ENCODE assay signal across 8 mouse cellular contexts in the genomic region with DNA sequence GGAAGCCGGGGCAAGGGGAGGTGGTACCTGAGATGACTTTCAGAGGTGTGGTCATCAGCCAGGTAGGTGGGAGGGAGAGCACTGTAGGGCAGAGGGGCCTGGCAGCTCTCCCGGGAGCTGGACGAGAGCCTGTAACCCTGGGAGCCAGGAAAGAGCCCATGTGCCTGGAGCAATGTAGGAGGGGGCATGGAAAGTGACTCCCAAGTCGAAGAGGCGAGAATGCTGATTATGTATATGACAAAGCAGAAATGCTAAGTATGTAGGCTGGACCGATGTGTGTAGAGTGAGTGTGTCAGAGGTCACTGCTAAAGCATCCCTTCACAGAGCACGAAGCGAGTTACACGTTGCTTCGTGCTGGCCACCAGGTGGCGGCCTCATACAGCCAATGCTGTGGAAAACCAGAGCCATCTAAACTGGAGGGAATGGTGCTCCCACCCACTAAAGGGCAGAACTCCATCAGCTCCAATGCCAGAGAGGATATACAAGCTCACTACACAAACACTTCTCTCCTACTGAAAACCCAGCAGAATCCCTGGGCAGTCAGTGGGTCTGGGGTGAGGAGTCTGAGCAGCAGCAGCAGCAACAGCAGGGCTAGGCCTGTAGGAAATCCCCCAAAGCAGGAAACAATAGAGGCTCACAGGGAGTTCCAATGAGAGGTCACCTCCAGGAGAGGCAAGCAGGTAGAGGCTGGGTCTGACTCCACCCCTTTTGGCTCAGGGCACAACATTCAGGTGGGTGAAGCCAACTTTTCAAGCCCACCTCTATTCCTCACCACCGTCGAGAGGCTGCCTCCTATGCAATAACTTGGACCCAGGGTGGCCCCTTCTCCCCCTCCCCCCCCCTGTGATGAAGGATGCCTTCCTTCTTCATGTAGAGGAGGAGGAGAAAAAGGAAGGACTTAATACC.
DNase-seq lines count a peak whose midpoint lies in the region; ATAC-seq lines count a peak whose summit lies in the region.

No protein-coding gene starts in this region.

- H3K36me3 ChIP-seq in limb, embryonic 15.5 days: no peaks in the 10 kb centered on the region
- no peaks in the 10 kb centered on the region for H3K36me3 ChIP-seq in midbrain, embryonic 16.5 days (ENCODE audit: control insufficient read depth, insufficient read depth, low read length)

- no peak overlapping the region for H3K9ac ChIP-seq in limb, embryonic 15.5 days
- H3K9ac ChIP-seq in midbrain, embryonic 16.5 days (ENCODE audit: low read depth, low read length): no peak overlapping the region

- H3K4me2 ChIP-seq in limb, embryonic 15.5 days: peak overlapping the region; percentile 30; the same call in 1 of the 2 replicates
- no peak overlapping the region for H3K4me2 ChIP-seq in midbrain, embryonic 16.5 days (ENCODE audit: low read length)

- H3K27me3 ChIP-seq in limb, embryonic 15.5 days: no peaks in the 10 kb centered on the region
- no peaks in the 10 kb centered on the region for H3K27me3 ChIP-seq in midbrain, embryonic 16.5 days (ENCODE audit: control insufficient read depth, insufficient read depth, low read depth, low read length)

- 14% methylated on average over 13 of the region's 13 CpGs for WGBS in limb, embryonic 15.5 days
- 17% methylated on average over 13 of the region's 13 CpGs for WGBS in midbrain, embryonic 16.5 days

- ATAC-seq in limb, embryonic 15.5 days (ENCODE audit: insufficient number of reproducible peaks, low FRiP score, low TSS enrichment, low read depth): peak; percentile 56; the same call in 1 of the 2 replicates
- ATAC-seq in midbrain, embryonic 16.5 days: peak; percentile 87

- no peak overlapping the region for H3K4me3 ChIP-seq in limb, embryonic 15.5 days
- H3K4me3 ChIP-seq in midbrain, embryonic 16.5 days (ENCODE audit: low read depth, low read length): no peak overlapping the region

- peaks cover 56% of the 10 kb centered on the region for H3K4me1 ChIP-seq in limb, embryonic 15.5 days
- peaks cover 8% of the 10 kb centered on the region; the same call in 1 of the 2 replicates for H3K4me1 ChIP-seq in midbrain, embryonic 16.5 days (ENCODE audit: control insufficient read depth, insufficient read depth, low read length)

- peak; percentile 62 for DNase-seq in right cerebral cortex, adult 18-20 months
- no peak for DNase-seq in right cerebral cortex, postnatal 36 days (ENCODE audit: low spot score in 2 of 2)
- peak; percentile 78 to 90 for DNase-seq in cerebellum, postnatal 25 days
- peak; percentile 58 to 63 for DNase-seq in gastrocnemius, adult 8-10 months (ENCODE audit: low spot score in 2 of 2)
- peak; percentile 83 for DNase-seq in induced T-regulatory cell, adult 2 months (ENCODE audit: low read depth)
- peak; percentile 48 to 53 for DNase-seq in spleen, postnatal 36 days (ENCODE audit: low spot score in 2 of 2)

- H3K9me3 ChIP-seq in limb, embryonic 15.5 days: no peaks in the 10 kb centered on the region
- no peaks in the 10 kb centered on the region for H3K9me3 ChIP-seq in midbrain, embryonic 16.5 days (replicated peaks; ENCODE audit: control insufficient read depth, low read length, poor library complexity, severe bottlenecking)

- peak overlapping the region; percentile 62; the same call in 1 of the 2 replicates for H3K27ac ChIP-seq in limb, embryonic 15.5 days
- H3K27ac ChIP-seq in midbrain, embryonic 16.5 days (ENCODE audit: low read length): no peak overlapping the region

Comparison
In these comparisons a context has a peak if more than half of its experiments do, and no peak if none do; other contexts are left out.
1. DNase-seq: peak in right cerebral cortex, adult 18-20 months (single experiment), cerebellum, postnatal 25 days (2 of 2), gastrocnemius, adult 8-10 months (2 of 2), induced T-regulatory cell, adult 2 months (single experiment) and spleen, postnatal 36 days (2 of 2); none in right cerebral cortex, postnatal 36 days (0 of 2).